Mouse (Mus musculus) bone marrow, adult 2 months (tissue): ENCODE results near the gene Prkaa1.

ENCODE experiments used
- CTCF ChIP-seq: fragments of 200-500 bp; IDR thresholded peaks from 2 replicates; pipeline ENCODE4 v1.5.1; 2011; ENCODE audit warnings: low read length, control low read depth; ENCODE audit not compliant: control insufficient read depth, insufficient read depth
- POLR2A ChIP-seq: fragments of 200-500 bp; IDR thresholded peaks from 2 replicates; pipeline ENCODE4 v1.6.1; 2011; ENCODE audit warnings: low read depth, mild to moderate bottlenecking, control low read depth, low read length, borderline replicate concordance; ENCODE audit not compliant: control insufficient read depth

DNA sequence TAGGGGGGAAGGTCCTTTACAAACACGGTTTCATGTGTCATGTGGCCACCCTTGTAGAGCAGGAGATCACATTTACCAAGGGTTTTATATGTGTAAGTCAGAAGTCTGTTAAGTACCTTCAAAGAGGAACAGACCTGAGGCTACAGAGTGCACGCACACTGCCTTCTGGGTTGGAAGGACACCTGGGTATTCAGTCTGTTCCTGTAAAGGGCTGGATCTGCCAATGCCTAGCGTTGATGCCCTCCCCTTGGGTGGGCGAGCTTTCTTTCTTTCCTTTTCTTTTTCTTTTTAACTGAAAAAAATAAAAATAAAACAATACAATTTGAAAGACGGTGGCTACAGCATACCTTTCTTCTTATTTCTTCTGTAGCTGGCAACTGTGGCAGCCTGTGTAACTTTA lies 11.4 kb downstream of the Prkaa1 start:
- no peak for TF ChIP-seq POLR2A
- no peak for TF ChIP-seq CTCF
